Mouse (Mus musculus) NIH3T3 (cell line): ENCODE results near the gene Pabpn1l.
A peak's percentile ranks its signal among the peaks of the same experiment; 100 is the strongest.

Source experiments
- DNase-seq: peaks from one replicate; pipeline ENCODE4 v3.0.0-alpha.2; 2012; ENCODE audit warnings: low read depth

Gene Pabpn1l

GRCm38 (mm10) chr8:122617947-122618546, 4.5 kb downstream of the Pabpn1l start:
- peak; percentile 93 for DNase-seq

- DNase-seq, result peak; percentile 65
These were observed 6.2 kb downstream of the Pabpn1l start for GRCm38 (mm10) chr8:122616181-122616905.

GRCm38 (mm10) chr8:122611295-122612133, 11.0 kb downstream of the Pabpn1l start, which contains the start of the genes Galns and Trappc2l:
Galns (minus strand) TSS chr8:122611463.
Trappc2l (plus strand) TSS chr8:122611640.
- peak; percentile 99 for DNase-seq

GRCm38 (mm10) chr8:122610612-122611277, 11.8 kb downstream of the Pabpn1l start:
- no peak for DNase-seq

GRCm38 (mm10) chr8:122610209-122610608, 12.3 kb downstream of the Pabpn1l start:
- DNase-seq, result no peak

GRCm38 (mm10) chr8:122606810-122607209, 15.7 kb downstream of the Pabpn1l start:
- DNase-seq, result no peak

GRCm38 (mm10) chr8:122605367-122605766, 17.2 kb downstream of the Pabpn1l start:
- no peak for DNase-seq

GRCm38 (mm10) chr8:122604640-122605039, 17.9 kb downstream of the Pabpn1l start:
- no peak for DNase-seq

- DNase-seq, result no peak
These were observed 21.9 kb downstream of the Pabpn1l start for GRCm38 (mm10) chr8:122600666-122601065.

GRCm38 (mm10) chr8:122596031-122596430, 26.5 kb downstream of the Pabpn1l start:
- no peak for DNase-seq

- no peak for DNase-seq
These were observed 28.6 kb downstream of the Pabpn1l start for GRCm38 (mm10) chr8:122593783-122594507.

GRCm38 (mm10) chr8:122593240-122593639, 29.3 kb downstream of the Pabpn1l start:
- DNase-seq, result peak; percentile 13

- DNase-seq, result no peak
These were observed 35.8 kb downstream of the Pabpn1l start for GRCm38 (mm10) chr8:122586749-122587148.

GRCm38 (mm10) chr8:122586171-122586570, 36.4 kb downstream of the Pabpn1l start:
- DNase-seq, result peak; percentile 27

- DNase-seq, result peak; percentile 79
These were observed 37.1 kb downstream of the Pabpn1l start for GRCm38 (mm10) chr8:122585411-122585891.

GRCm38 (mm10) chr8:122584981-122585380, 37.6 kb downstream of the Pabpn1l start:
- peak; percentile 69 for DNase-seq

- DNase-seq, result no peak
These were observed 41.6 kb downstream of the Pabpn1l start for GRCm38 (mm10) chr8:122580926-122581325.

GRCm38 (mm10) chr8:122579196-122579595, 43.3 kb downstream of the Pabpn1l start:
- no peak for DNase-seq

GRCm38 (mm10) chr8:122577116-122577515, 45.4 kb downstream of the Pabpn1l start:
- DNase-seq, result no peak

GRCm38 (mm10) chr8:122576648-122577022, 45.9 kb downstream of the Pabpn1l start, which contains the start of gene Aprt:
Aprt (minus strand) TSS chr8:122576909.
- peak; percentile 99 for DNase-seq
